Mouse (Mus musculus) stomach, embryonic 14.5 days (tissue): ENCODE measurements at regions not wholly inside any gene's neighbourhood (a gene's known extent, or its start where the extent isn't known, plus 50 kb on each side); places are given as distances from the start of the nearest gene placed in this dataset.

Source experiments
- ATAC-seq: fragments of 200-750 bp; cut with Nextera tagmentation; 2 replicates; pipeline ENCODE4 v1.8.0; 2017; ENCODE audit warnings: low read depth, moderate TSS enrichment; ENCODE audit not compliant: insufficient number of reproducible peaks, insufficient read depth, low FRiP score
- H3K27ac ChIP-seq: fragments of 300-500 bp; sonication (generic); 2 replicates; pipeline ENCODE4 v1.5.1; 2014; ENCODE audit warnings: mild to moderate bottlenecking, low read length, moderate library complexity, mixed read lengths
- H3K27me3 ChIP-seq: fragments of 300-500 bp; sonication (generic); 2 replicates; pipeline ENCODE4 v1.6.1; 2014; ENCODE audit warnings: low read length, control low read depth, mixed read lengths; ENCODE audit not compliant: control insufficient read depth, insufficient read depth
- H3K36me3 ChIP-seq: fragments of 300-500 bp; sonication (generic); 2 replicates; pipeline ENCODE4 v1.6.1; 2014; ENCODE audit warnings: mild to moderate bottlenecking, control low read depth, low read length, moderate library complexity, mixed read lengths; ENCODE audit not compliant: control insufficient read depth, insufficient read depth
- H3K4me1 ChIP-seq: fragments of 300-500 bp; sonication (generic); 2 replicates; pipeline ENCODE4 v1.6.1; 2014; ENCODE audit warnings: low read length, control low read depth, mixed read lengths; ENCODE audit not compliant: control insufficient read depth, insufficient read depth
- H3K4me2 ChIP-seq: fragments of 300-500 bp; sonication (generic); replicated peaks from 2 replicates; pipeline ENCODE4 v1.6.1; 2014; ENCODE audit warnings: low read depth, low read length, control low read depth
- H3K4me3 ChIP-seq: fragments of 300-500 bp; sonication (generic); 2 replicates; pipeline ENCODE4 v1.5.1; 2014; ENCODE audit warnings: low read depth, low read length, control low read depth
- H3K9ac ChIP-seq: fragments of 300-500 bp; sonication (generic); replicated peaks from 2 replicates; pipeline ENCODE4 v1.6.1; 2014; ENCODE audit warnings: low read depth, mild to moderate bottlenecking, control low read depth, low read length, moderate library complexity, mixed read lengths
- H3K9me3 ChIP-seq: fragments of 300-500 bp; sonication (generic); 2 replicates; pipeline ENCODE4 v1.6.1; 2016; ENCODE audit warnings: low read depth, low read length, control low read depth; ENCODE audit not compliant: control insufficient read depth
- WGBS: fragments of 180-500 bp; shearing (Covaris S2); extraction: QIAGEN DNeasy Blood & Tissue Kit; methylation state at CpG from one replicate; pipeline ENCODE4 v1.1.7; 2014; 5-methylcytosine and 5-hydroxymethylcytosine counted together

DNA sequence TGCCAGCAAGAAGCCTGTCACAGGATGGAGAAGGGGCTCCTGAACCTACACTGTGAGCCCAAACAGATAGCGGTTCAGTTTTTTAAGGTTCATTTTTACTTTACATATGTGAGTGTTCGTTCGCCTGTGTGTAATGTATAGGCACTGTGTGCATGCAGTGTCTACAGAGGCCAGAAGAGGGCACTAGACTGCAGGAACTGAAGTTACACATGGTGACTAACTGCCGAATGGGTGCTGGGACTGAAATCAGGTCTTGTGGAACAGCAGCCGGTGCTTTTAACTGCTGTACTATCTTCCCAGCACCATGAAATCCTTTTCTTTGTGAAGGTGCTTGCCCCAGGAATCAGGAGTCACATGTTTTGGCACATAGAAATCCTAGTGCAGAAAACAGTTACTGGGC, 256.1 kb upstream of the Gadl1 start:
- no peaks in the 10 kb centered on the region for H3K27me3 ChIP-seq
- no peak overlapping the region for H3K4me3 ChIP-seq
- no peak for ATAC-seq
- 97% methylated on average over 5 of the region's 5 CpGs for WGBS
- H3K27ac ChIP-seq = no peak overlapping the region
- no peak overlapping the region for H3K9ac ChIP-seq
- H3K9me3 ChIP-seq = no peaks in the 10 kb centered on the region
- no peak overlapping the region for H3K4me2 ChIP-seq
- no peaks in the 10 kb centered on the region for H3K36me3 ChIP-seq
- no peaks in the 10 kb centered on the region for H3K4me1 ChIP-seq

DNA sequence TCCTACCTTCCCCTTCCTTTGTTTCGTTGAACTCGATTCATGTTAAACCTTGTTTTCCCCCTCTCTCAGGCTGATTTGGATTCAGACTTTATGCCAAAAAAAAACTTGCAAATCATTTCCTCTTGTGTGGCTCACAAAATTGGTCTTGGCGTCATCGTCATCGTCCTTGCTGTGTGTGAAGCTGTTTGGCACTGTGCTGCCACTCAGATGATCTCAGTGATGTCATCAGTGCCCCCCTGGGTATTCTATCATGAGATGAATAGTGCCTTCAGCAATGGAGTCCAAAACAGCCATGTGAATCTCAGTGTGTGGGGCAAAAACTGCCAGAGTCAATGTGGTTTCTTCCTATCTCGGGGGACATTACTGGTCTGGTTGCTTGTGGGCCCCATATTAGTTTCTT, 254.3 kb upstream of the Gadl1 start:
- Histone ChIP-seq H3K9me3 (no peaks in the 10 kb centered on the region), H3K4me3 (no peak overlapping the region), H3K9ac (no peak overlapping the region), H3K36me3 (no peaks in the 10 kb centered on the region), H3K4me2 (no peak overlapping the region), H3K4me1 (no peaks in the 10 kb centered on the region), H3K27ac (no peak overlapping the region), H3K27me3 (no peaks in the 10 kb centered on the region)
- ATAC-seq = no peak
- WGBS = 92% methylated on average over 6 of the region's 6 CpGs

DNA sequence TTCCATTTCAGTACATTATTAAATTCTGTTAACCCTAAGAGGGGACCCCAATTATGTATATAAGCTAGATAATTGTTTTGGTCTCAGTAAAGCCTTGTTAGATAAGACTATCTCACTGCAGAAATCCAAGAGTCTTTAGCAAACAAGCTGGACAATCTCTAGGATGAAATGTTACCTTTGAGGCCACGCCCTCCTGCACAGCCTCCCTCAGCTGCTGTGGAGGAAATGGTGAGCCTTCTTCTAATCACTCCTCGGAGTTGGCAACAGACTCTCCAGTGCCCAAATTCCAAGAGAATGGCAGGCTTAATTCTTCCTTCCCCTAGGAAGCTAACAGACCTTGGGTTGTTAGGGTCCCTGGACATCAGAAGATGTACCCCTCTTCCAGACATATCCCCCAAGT, 252.7 kb upstream of the Gadl1 start:
- ATAC-seq = no peak
- Histone ChIP-seq H3K4me3 (no peak overlapping the region), H3K27me3 (no peaks in the 10 kb centered on the region), H3K9ac (no peak overlapping the region), H3K27ac (no peak overlapping the region), H3K4me2 (no peak overlapping the region), H3K36me3 (no peaks in the 10 kb centered on the region), H3K9me3 (no peaks in the 10 kb centered on the region), H3K4me1 (no peaks in the 10 kb centered on the region)
- 36% methylated on average over 2 of the region's 2 CpGs for WGBS

DNA sequence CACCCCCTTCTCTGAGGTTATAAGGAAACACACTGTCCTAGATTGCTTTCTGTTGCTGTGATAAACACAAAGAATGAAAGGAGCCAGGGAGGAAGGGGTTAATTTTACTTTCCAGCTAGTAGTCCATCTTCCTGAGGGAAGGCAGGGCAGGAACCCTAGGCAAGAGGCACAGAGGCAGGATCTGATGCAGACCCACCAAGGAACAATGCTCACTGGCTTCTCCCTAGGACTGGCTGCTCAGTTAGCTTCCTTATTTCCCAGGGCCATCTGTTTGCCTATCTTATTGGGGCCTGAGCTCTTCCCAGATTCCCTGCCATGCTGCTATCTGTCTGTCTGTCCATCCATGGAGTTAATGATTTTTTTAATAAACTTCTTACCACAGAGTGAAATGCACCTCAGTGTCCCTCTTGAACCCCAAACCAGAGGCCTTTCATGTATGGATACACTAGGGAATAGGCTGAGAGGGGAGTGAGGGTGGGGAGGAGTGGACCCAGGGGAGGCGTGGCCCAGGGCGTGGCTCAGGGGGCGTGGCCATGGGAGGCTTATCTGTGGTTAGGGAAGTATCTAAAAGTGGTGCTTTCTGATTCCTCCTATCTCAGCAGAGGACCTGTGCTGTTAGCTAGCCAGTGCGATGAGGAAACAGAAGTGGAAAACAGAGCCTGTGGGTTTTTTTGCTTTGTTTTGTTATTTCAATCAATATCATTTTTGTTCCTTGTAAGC, 252.1 kb upstream of the Gadl1 start:
- no peak overlapping the region for H3K27ac ChIP-seq
- no peaks in the 10 kb centered on the region for H3K9me3 ChIP-seq
- H3K36me3 ChIP-seq = no peaks in the 10 kb centered on the region
- 55% methylated on average over 4 of the region's 4 CpGs for WGBS
- ATAC-seq = no peak
- H3K4me1 ChIP-seq = no peaks in the 10 kb centered on the region
- H3K4me3 ChIP-seq = no peak overlapping the region
- H3K27me3 ChIP-seq = no peaks in the 10 kb centered on the region
- no peak overlapping the region for H3K9ac ChIP-seq
- H3K4me2 ChIP-seq = no peak overlapping the region

DNA sequence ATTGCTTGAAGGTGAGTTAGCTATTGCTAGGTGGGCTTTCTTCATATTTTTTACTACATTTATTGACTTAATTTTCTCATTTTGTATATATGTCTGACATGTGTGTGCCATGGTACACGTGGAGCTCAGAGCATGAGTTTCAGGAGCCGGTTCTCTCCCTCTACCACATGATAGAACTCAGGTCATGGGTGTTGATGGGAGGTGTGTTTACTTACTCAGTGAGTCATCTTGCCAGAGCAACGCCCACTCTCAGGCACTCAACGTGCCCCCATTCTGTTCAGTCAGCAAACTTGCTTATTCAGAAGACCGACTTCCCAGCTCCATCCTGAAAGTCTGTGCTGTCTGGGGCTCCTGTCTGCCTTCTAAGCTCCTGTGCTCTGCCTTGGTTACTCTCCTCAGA, 250.8 kb upstream of the Gadl1 start:
- Histone ChIP-seq H3K4me1 (no peaks in the 10 kb centered on the region), H3K9me3 (no peaks in the 10 kb centered on the region), H3K27me3 (no peaks in the 10 kb centered on the region), H3K27ac (no peak overlapping the region), H3K36me3 (no peaks in the 10 kb centered on the region), H3K4me3 (no peak overlapping the region), H3K4me2 (no peak overlapping the region), H3K9ac (no peak overlapping the region)
- 0 out of 2 replicates have a peak, but pooled peaks have one; percentile 49 for ATAC-seq
- WGBS = 76% methylated on average over 5 of the region's 5 CpGs

DNA sequence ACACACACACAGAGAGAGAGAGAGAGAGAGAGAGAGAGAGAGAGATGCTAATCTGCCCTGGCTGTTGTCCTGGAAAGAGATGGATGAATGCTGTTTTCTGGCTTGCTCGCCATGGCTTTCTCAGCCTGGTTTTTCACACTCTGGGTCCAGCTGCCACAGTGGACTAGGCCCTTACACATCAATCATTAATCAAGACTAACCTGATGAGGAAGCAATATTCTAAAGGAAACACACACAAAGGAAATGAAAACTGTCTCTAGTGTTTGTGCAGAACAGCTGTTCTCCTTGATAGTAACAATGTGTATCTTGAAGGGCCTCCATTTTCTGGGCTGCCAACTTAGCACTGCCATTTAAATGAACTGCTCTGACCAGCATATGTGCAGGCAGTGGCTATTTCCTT, 248.9 kb upstream of the Gadl1 start:
- no peak overlapping the region for H3K4me2 ChIP-seq
- no peak overlapping the region for H3K9ac ChIP-seq
- H3K36me3 ChIP-seq = no peaks in the 10 kb centered on the region
- no peaks in the 10 kb centered on the region for H3K9me3 ChIP-seq
- no peak for ATAC-seq
- H3K4me3 ChIP-seq = no peak overlapping the region
- H3K4me1 ChIP-seq = no peaks in the 10 kb centered on the region
- H3K27me3 ChIP-seq = no peaks in the 10 kb centered on the region
- H3K27ac ChIP-seq = no peak overlapping the region; the same call in 1 of the 2 replicates
- 46% methylated on average over 1 of the region's 1 CpGs for WGBS

DNA sequence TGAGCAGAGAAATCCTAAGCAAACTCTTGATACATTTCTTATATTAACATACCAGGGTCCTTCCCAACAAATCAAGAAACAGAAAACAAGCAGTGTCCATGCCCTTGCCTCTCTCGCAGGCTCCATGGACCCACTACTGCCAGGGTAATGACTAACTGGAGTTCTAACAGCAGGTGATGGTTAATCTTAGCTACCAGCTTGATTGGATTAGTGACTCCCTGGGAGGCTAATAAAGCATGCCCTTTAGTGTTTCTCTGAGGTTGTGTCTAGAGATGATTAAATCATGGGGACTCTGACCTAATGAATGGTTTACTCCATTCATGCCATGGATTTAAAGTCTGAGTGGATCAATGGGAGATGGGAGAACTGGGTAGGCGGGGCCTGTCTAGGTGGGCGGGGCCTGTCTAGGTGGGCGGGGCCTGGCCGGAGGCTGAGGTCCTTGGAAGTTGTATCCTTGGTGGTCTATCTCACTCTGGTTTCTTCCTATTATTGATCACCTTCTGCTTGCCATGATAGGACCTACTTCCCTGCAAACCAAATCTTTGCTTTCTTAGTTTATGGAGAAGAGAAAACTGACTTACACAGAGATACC, 247.3 kb upstream of the Gadl1 start:
- no peaks in the 10 kb centered on the region for H3K36me3 ChIP-seq
- H3K9ac ChIP-seq = no peak overlapping the region
- no peak overlapping the region for H3K27ac ChIP-seq
- no peak overlapping the region for H3K4me3 ChIP-seq
- ATAC-seq = no peak
- no peak overlapping the region for H3K4me2 ChIP-seq
- 0 out of 2 replicates have a peak, but pooled peaks cover 3% of the 10 kb centered on the region for H3K4me1 ChIP-seq
- WGBS = 81% methylated on average over 5 of the region's 5 CpGs
- H3K9me3 ChIP-seq = no peaks in the 10 kb centered on the region
- H3K27me3 ChIP-seq = no peaks in the 10 kb centered on the region

DNA sequence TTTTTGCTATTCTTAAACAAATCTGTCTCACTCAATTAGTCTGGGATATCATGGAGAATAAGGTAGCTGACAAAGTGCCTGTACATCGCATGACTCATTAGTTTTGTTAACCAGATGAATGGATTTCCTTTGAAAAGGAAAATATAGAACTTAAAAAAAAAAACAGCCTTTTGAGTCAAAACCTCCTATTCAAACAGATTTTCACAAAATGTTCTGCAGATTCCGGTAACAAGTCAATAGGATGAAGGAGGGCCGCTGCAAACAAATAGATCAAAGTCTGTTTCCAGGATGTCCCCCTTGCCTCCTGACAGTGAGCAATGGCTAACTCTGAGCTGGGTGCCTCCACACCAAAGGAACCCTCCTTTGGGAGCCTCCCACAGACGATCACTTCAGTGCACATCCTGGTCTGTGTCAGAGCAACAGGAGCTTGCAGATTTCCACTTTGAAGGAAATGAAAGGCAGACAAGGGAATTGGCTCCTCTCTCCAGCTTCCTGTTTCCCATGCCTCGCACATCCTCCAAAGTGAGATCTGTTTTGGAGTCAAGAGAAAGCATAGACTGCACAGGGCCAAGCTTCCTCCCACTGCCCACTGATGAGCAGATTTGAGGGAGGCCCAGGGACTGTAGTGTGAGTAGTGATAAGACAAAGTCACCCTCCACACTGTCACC, 243.8 kb upstream of the Gadl1 start:
- H3K27me3 ChIP-seq = no peaks in the 10 kb centered on the region
- WGBS = 30% methylated on average over 5 of the region's 5 CpGs
- no peak overlapping the region for H3K27ac ChIP-seq

More for the DNA sequence above, 243.8 kb upstream of the Gadl1 start:
- H3K9me3 ChIP-seq = no peaks in the 10 kb centered on the region
- H3K9ac ChIP-seq = no peak overlapping the region
- no peak overlapping the region for H3K4me2 ChIP-seq
- H3K4me3 ChIP-seq = no peak overlapping the region
- no peak for ATAC-seq
- H3K4me1 ChIP-seq = 0 out of 2 replicates have a peak, but pooled peaks cover 3% of the 10 kb centered on the region
- H3K36me3 ChIP-seq = no peaks in the 10 kb centered on the region
